Mouse (Mus musculus): ENCODE results near the gene Hspa12a. TPM values are rescaled to one million over a fixed set of nuclear protein-coding genes. Genes with fewer than 3 reads are reported as not detected.

Gene Hspa12a
- polyA plus RNA-seq (2016; fragmentation: Nextera tagmentation; extraction: Ambion mirVana) = 10.8 and 15.3 TPM in 2 replicates

- Histone ChIP-seq H3K4me1 (peaks cover 20% of the 10 kb centered on the region), H3K27ac (replicated peaks) (peak within 1 kb of the TSS; percentile 91), H3K36me3 (no peaks in the 10 kb centered on the region), H3K4me3 (peak within 1 kb of the TSS; percentile 74), H3K27me3 (ENCODE audit: low read depth, poor library complexity, severe bottlenecking) (peaks cover 28% of the 10 kb centered on the region), H3K9me3 (replicated peaks) (no peaks in the 10 kb centered on the region)
- under 1% methylated on average over 65 of the region's 65 CpGs for WGBS
- peak; percentile 97 for DNase-seq (ENCODE audit: low spot score)
These were observed at the start of gene Hspa12a, which contains the start of gene Eno4 for GRCm38 (mm10) chr19:58942841-58943828. Hspa12a (minus strand) TSS chr19:58943654. Eno4 (plus strand) TSS chr19:58943425.

GRCm38 (mm10) chr19:58981571-58981970, 38.1 kb upstream of the Hspa12a start:
- peak; percentile 44 for DNase-seq (ENCODE audit: low spot score)
- peak overlapping the region; percentile 24; the same call in 1 of the 2 replicates for H3K4me3 ChIP-seq
- no peaks in the 10 kb centered on the region for H3K36me3 ChIP-seq
- H3K4me1 ChIP-seq = peaks cover 35% of the 10 kb centered on the region
- H3K27me3 ChIP-seq (ENCODE audit: low read depth, poor library complexity, severe bottlenecking) = peaks cover 100% of the 10 kb centered on the region
- H3K9me3 ChIP-seq (replicated peaks) = no peaks in the 10 kb centered on the region
- 12% methylated on average over 9 of the region's 9 CpGs for WGBS
- H3K27ac ChIP-seq (replicated peaks) = no peak overlapping the region

DNA sequence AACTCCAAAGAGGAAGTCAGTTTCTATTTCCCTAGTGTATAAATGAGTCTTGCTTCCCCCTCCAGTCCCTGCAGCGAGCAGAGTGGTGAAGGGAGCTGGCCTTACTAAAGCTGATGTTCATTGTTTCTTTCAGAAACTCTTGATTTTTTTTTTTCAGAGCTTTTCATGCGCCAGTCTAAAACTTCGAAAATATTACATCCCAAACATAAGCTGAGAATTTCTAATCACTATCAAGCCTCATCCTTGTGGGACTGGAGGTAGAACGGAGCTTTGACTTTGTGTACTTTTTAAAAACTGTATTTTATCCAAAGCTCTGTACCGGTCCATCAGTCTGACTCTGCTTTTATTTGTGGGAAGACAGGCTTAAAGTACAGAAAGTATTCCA, 36.6 kb upstream of the Hspa12a start:
- Histone ChIP-seq H3K4me1 (peaks cover 35% of the 10 kb centered on the region), H3K4me3 (no peak overlapping the region), H3K27me3 (ENCODE audit: low read depth, poor library complexity, severe bottlenecking) (peaks cover 100% of the 10 kb centered on the region), H3K9me3 (replicated peaks) (no peaks in the 10 kb centered on the region), H3K27ac (replicated peaks) (no peak overlapping the region), H3K36me3 (no peaks in the 10 kb centered on the region)
- no peak for DNase-seq (ENCODE audit: low spot score)
- WGBS = 45% methylated on average over 5 of the region's 5 CpGs

- Histone ChIP-seq H3K36me3 (no peaks in the 10 kb centered on the region), H3K9me3 (replicated peaks) (no peaks in the 10 kb centered on the region), H3K27me3 (ENCODE audit: low read depth, poor library complexity, severe bottlenecking) (peaks cover 100% of the 10 kb centered on the region), H3K4me1 (peaks cover 35% of the 10 kb centered on the region), H3K4me3 (no peak overlapping the region), H3K27ac (replicated peaks) (no peak overlapping the region)
- DNase-seq (ENCODE audit: low spot score) = no peak
- 39% methylated on average over 13 of the region's 13 CpGs for WGBS
These were observed 36.1 kb upstream of the Hspa12a start for GRCm38 (mm10) chr19:58979436-58980055.

GRCm38 (mm10) chr19:58978401-58979171, 35.1 kb upstream of the Hspa12a start:
- H3K4me1 ChIP-seq = peaks cover 35% of the 10 kb centered on the region
- 65% methylated on average over 11 of the region's 11 CpGs for WGBS
- H3K36me3 ChIP-seq = no peaks in the 10 kb centered on the region
- H3K9me3 ChIP-seq (replicated peaks) = no peaks in the 10 kb centered on the region
- no peak for DNase-seq (ENCODE audit: low spot score)
- peaks cover 100% of the 10 kb centered on the region for H3K27me3 ChIP-seq (ENCODE audit: low read depth, poor library complexity, severe bottlenecking)
- H3K27ac ChIP-seq (replicated peaks) = no peak overlapping the region
- no peak overlapping the region for H3K4me3 ChIP-seq

GRCm38 (mm10) chr19:58975216-58975863, 31.9 kb upstream of the Hspa12a start:
- peaks cover 18% of the 10 kb centered on the region for H3K4me1 ChIP-seq
- WGBS = 82% methylated on average over 11 of the region's 11 CpGs
- no peak overlapping the region for H3K27ac ChIP-seq (replicated peaks)
- no peaks in the 10 kb centered on the region for H3K36me3 ChIP-seq
- no peaks in the 10 kb centered on the region for H3K9me3 ChIP-seq (replicated peaks)
- H3K4me3 ChIP-seq = no peak overlapping the region
- peaks cover 100% of the 10 kb centered on the region for H3K27me3 ChIP-seq (ENCODE audit: low read depth, poor library complexity, severe bottlenecking)
- DNase-seq (ENCODE audit: low spot score) = no peak

GRCm38 (mm10) chr19:58974126-58974525, 30.7 kb upstream of the Hspa12a start:
- Histone ChIP-seq H3K36me3 (no peaks in the 10 kb centered on the region), H3K27ac (replicated peaks) (no peak overlapping the region), H3K4me1 (peaks cover 10% of the 10 kb centered on the region), H3K27me3 (ENCODE audit: low read depth, poor library complexity, severe bottlenecking) (peaks cover 100% of the 10 kb centered on the region), H3K9me3 (replicated peaks) (no peaks in the 10 kb centered on the region), H3K4me3 (no peak overlapping the region)
- WGBS = 78% methylated on average over 8 of the region's 8 CpGs
- DNase-seq (ENCODE audit: low spot score) = no peak

- Histone ChIP-seq H3K36me3 (no peaks in the 10 kb centered on the region), H3K27ac (replicated peaks) (no peak overlapping the region), H3K9me3 (replicated peaks) (no peaks in the 10 kb centered on the region), H3K27me3 (ENCODE audit: low read depth, poor library complexity, severe bottlenecking) (peaks cover 100% of the 10 kb centered on the region), H3K4me1 (peaks cover 20% of the 10 kb centered on the region), H3K4me3 (no peak overlapping the region)
- DNase-seq (ENCODE audit: low spot score) = no peak
- 89% methylated on average over 13 of the region's 13 CpGs for WGBS
These were observed 27.4 kb upstream of the Hspa12a start for GRCm38 (mm10) chr19:58970826-58971225.

- DNase-seq (ENCODE audit: low spot score) = peak; percentile 33
- Histone ChIP-seq H3K27ac (replicated peaks) (no peak overlapping the region), H3K4me1 (peaks cover 20% of the 10 kb centered on the region), H3K9me3 (replicated peaks) (no peaks in the 10 kb centered on the region), H3K4me3 (peak overlapping the region; percentile 28; the same call in 1 of the 2 replicates), H3K36me3 (no peaks in the 10 kb centered on the region), H3K27me3 (ENCODE audit: low read depth, poor library complexity, severe bottlenecking) (peaks cover 99% of the 10 kb centered on the region)
- WGBS = 31% methylated on average over 15 of the region's 15 CpGs
These were observed 25.5 kb upstream of the Hspa12a start for GRCm38 (mm10) chr19:58968731-58969506.

DNA sequence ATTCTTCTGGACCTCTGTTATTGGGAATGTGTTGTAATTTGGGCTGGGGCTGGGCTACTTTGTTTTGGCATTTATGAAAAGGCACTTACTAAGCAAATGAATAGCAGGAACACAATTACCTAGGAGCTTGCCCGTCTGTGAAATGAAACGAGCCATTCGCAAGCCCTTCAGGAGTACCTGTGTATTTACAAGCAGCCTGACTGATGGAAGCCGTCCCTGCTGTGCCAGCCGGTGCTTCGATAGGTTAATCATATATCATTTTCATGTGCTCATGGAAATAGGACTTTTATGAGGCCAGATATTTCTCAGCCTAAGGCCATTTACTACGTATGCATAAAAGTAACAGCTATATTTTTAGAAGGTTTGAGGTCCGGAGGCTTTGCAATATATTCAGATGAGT, 19.6 kb upstream of the Hspa12a start:
- no peaks in the 10 kb centered on the region for H3K36me3 ChIP-seq
- no peak overlapping the region for H3K4me3 ChIP-seq
- no peaks in the 10 kb centered on the region for H3K9me3 ChIP-seq (replicated peaks)
- 87% methylated on average over 8 of the region's 8 CpGs for WGBS
- no peak for DNase-seq (ENCODE audit: low spot score)
- H3K27ac ChIP-seq (replicated peaks) = no peak overlapping the region
- H3K27me3 ChIP-seq (ENCODE audit: low read depth, poor library complexity, severe bottlenecking) = peaks cover 84% of the 10 kb centered on the region
- peaks cover 4% of the 10 kb centered on the region for H3K4me1 ChIP-seq

GRCm38 (mm10) chr19:58954779-58955178, 11.3 kb upstream of the Hspa12a start:
- Histone ChIP-seq H3K4me3 (no peak overlapping the region), H3K27ac (replicated peaks) (no peak overlapping the region), H3K9me3 (replicated peaks) (no peaks in the 10 kb centered on the region), H3K36me3 (no peaks in the 10 kb centered on the region), H3K4me1 (no peaks in the 10 kb centered on the region), H3K27me3 (ENCODE audit: low read depth, poor library complexity, severe bottlenecking) (peaks cover 65% of the 10 kb centered on the region)
- no peak for DNase-seq (ENCODE audit: low spot score)
- 94% methylated on average over 8 of the region's 8 CpGs for WGBS
